Mouse (Mus musculus) kidney, adult 8-10 months (tissue): ENCODE measurements around the gene Ttc30a2.

Experiments
- DNase-seq, 2 experiments: peaks; one replicate each; pipeline ENCODE4 v3.0.0; 2022

Gene Ttc30a2

DNA sequence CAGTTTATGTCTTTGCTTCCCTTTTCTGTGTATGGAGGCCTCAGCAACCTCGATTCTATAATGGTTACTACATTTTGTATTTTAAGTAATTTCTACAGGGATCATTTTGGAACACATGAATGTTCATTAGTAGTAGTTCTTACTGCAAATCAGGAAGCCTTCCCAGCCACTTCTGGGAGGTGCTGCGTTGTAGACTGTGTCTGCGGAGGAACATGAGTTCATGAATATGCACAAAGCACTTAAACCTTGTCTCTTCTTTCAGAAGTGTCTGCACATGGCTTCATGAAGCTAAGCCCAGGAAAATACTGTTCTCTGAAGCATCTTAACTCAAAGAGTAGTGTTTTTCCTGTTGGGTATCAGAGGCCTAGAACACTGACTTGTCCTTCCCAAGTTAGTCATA lies 50.0 kb downstream of the Ttc30a2 start:
- DNase-seq, result no peak

DNA sequence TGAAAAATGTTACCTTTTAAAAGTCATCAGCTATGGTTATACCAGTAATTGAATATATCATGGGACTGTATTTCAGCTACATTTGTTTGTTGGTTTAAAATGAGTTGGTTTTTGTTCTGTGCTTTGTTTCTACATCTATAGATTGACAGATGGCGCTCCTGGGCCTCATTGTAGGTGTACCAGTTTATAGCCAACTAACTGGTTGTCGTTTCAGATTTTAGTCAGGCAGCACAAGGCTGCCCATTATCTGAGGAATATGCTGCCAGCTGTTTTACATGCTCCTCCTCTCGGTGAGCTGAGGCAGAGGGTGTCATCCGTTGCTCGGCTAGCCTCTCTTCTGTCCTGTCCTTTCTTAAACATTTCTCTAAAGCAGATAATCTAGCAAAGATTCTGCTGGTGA lies 51.9 kb downstream of the Ttc30a2 start:
- DNase-seq, result no peak
